Mouse (Mus musculus): ENCODE data around the gene Prelid1. TPM values are rescaled to one million over a fixed set of nuclear protein-coding genes. Genes with fewer than 3 reads are reported as not detected.
A peak's percentile ranks its signal among the peaks of the same experiment; 100 is the strongest.

The Prelid1 gene
- 405 and 441 TPM in 2 replicates for polyA plus RNA-seq (2014; fragmentation: Nextera tagmentation; extraction: Ambion mirVana)

GRCm38 (mm10) chr13:55319931-55320533 lies at the start of gene Prelid1:
Gene Prelid1 (plus strand): TSS chr13:55320500.
- no peaks in the 10 kb centered on the region for H3K4me1 ChIP-seq (ENCODE audit: control insufficient read depth, insufficient read depth, low read length)
- DNase-seq (ENCODE audit: low spot score) (no peak), ATAC-seq (replicated peaks; ENCODE audit: insufficient number of reproducible peaks, low FRiP score, low TSS enrichment, low read depth) (no peak)
- H3K27me3 ChIP-seq (ENCODE audit: control insufficient read depth, insufficient read depth, low read length), result no peaks in the 10 kb centered on the region
- H3K4me2 ChIP-seq (ENCODE audit: low read depth, low read length), result peak within 1 kb of the TSS; percentile 80
- peak within 1 kb of the TSS; percentile 95 for H3K4me3 ChIP-seq (ENCODE audit: low read depth, low read length)
- H3K36me3 ChIP-seq (replicated peaks; ENCODE audit: control insufficient read depth, insufficient read depth, low read depth, low read length), result peaks cover 5% of the 10 kb centered on the region
- 85% methylated on average over 4 of the region's 4 CpGs for WGBS
- no peak within 1 kb of the TSS; the same call in 1 of the 2 replicates for H3K27ac ChIP-seq (replicated peaks; ENCODE audit: low read depth, low read length)
- H3K9ac ChIP-seq (replicated peaks; ENCODE audit: low read length), result peak within 1 kb of the TSS; percentile 95
- H3K9me3 ChIP-seq (replicated peaks; ENCODE audit: control insufficient read depth, low read length), result no peaks in the 10 kb centered on the region

GRCm38 (mm10) chr13:55277203-55277602 lies 43.1 kb upstream of the Prelid1 start:
- peak; percentile 49 for DNase-seq (ENCODE audit: low spot score)
- H3K27ac ChIP-seq (replicated peaks; ENCODE audit: low read depth, low read length), result no peak overlapping the region
- no peak overlapping the region for H3K9ac ChIP-seq (replicated peaks; ENCODE audit: low read length)
- no peaks in the 10 kb centered on the region for H3K27me3 ChIP-seq (ENCODE audit: control insufficient read depth, insufficient read depth, low read length)
- H3K36me3 ChIP-seq (replicated peaks; ENCODE audit: control insufficient read depth, insufficient read depth, low read depth, low read length), result peaks cover 13% of the 10 kb centered on the region
- H3K4me3 ChIP-seq (ENCODE audit: low read depth, low read length), result no peak overlapping the region
- no peak overlapping the region for H3K4me2 ChIP-seq (ENCODE audit: low read depth, low read length)
- ATAC-seq (replicated peaks; ENCODE audit: insufficient number of reproducible peaks, low FRiP score, low TSS enrichment, low read depth), result no peak
- H3K9me3 ChIP-seq (replicated peaks; ENCODE audit: control insufficient read depth, low read length), result no peaks in the 10 kb centered on the region
- 76% methylated on average over 5 of the region's 5 CpGs for WGBS
- no peaks in the 10 kb centered on the region for H3K4me1 ChIP-seq (ENCODE audit: control insufficient read depth, insufficient read depth, low read length)

DNA sequence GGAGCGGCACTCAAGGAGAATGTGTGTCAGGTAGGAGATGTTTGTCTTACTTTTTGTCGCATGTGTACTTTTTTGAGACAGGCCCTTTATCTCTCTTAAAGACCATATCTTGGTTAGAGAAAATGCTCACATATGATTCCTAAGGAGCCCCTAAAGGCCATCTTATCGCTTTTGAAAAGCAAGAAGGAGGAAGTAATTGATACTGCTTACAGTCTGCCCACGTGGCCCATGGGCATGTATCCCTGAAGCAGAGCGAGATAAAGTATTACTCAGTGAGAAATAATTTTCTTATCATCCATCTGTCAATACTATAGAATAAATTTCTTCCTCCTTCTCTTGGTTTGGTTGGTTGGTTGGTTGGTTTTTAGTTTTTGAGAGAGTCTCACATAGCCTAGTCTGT lies 42.7 kb upstream of the Prelid1 start:
- Histone ChIP-seq H3K9ac (replicated peaks; ENCODE audit: low read length) (no peak overlapping the region), H3K36me3 (replicated peaks; ENCODE audit: control insufficient read depth, insufficient read depth, low read depth, low read length) (peaks cover 13% of the 10 kb centered on the region), H3K9me3 (replicated peaks; ENCODE audit: control insufficient read depth, low read length) (no peaks in the 10 kb centered on the region), H3K4me3 (ENCODE audit: low read depth, low read length) (no peak overlapping the region), H3K27me3 (ENCODE audit: control insufficient read depth, insufficient read depth, low read length) (no peaks in the 10 kb centered on the region), H3K4me1 (ENCODE audit: control insufficient read depth, insufficient read depth, low read length) (no peaks in the 10 kb centered on the region), H3K4me2 (ENCODE audit: low read depth, low read length) (no peak overlapping the region), H3K27ac (replicated peaks; ENCODE audit: low read depth, low read length) (no peak overlapping the region)
- no peak for ATAC-seq (replicated peaks; ENCODE audit: insufficient number of reproducible peaks, low FRiP score, low TSS enrichment, low read depth)
- WGBS, result 97% methylated on average over 5 of the region's 5 CpGs
- DNase-seq (ENCODE audit: low spot score), result no peak

DNA sequence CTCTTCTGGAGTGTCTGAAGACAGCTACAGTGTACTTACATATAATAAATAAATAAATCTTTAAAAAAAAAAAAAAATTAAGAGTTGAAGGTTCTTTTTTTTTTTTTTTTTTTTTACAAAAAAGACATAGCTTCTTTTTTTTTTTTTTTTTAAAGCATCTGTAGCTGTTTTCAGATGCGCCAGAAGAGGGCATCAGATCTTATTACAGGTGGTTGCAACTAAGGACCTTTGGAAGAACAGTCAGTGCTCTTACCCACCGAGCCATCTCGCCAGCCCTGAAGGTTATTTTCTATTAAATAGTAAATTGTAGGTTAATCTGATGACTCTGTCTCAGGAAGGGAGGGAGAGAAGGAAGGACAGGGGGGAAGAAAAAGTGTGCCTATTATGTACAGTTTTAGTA lies 31.4 kb upstream of the Prelid1 start:
- no peaks in the 10 kb centered on the region for H3K27me3 ChIP-seq (ENCODE audit: control insufficient read depth, insufficient read depth, low read length)
- peaks cover 13% of the 10 kb centered on the region for H3K36me3 ChIP-seq (replicated peaks; ENCODE audit: control insufficient read depth, insufficient read depth, low read depth, low read length)
- H3K4me2 ChIP-seq (ENCODE audit: low read depth, low read length), result no peak overlapping the region
- H3K9me3 ChIP-seq (replicated peaks; ENCODE audit: control insufficient read depth, low read length), result no peaks in the 10 kb centered on the region
- H3K27ac ChIP-seq (replicated peaks; ENCODE audit: low read depth, low read length), result no peak overlapping the region
- H3K9ac ChIP-seq (replicated peaks; ENCODE audit: low read length), result no peak overlapping the region
- DNase-seq (ENCODE audit: low spot score) (no peak), ATAC-seq (replicated peaks; ENCODE audit: insufficient number of reproducible peaks, low FRiP score, low TSS enrichment, low read depth) (no peak)
- no peak overlapping the region for H3K4me3 ChIP-seq (ENCODE audit: low read depth, low read length)
- no peaks in the 10 kb centered on the region for H3K4me1 ChIP-seq (ENCODE audit: control insufficient read depth, insufficient read depth, low read length)
- WGBS, result 79% methylated on average over 3 of the region's 3 CpGs

DNA sequence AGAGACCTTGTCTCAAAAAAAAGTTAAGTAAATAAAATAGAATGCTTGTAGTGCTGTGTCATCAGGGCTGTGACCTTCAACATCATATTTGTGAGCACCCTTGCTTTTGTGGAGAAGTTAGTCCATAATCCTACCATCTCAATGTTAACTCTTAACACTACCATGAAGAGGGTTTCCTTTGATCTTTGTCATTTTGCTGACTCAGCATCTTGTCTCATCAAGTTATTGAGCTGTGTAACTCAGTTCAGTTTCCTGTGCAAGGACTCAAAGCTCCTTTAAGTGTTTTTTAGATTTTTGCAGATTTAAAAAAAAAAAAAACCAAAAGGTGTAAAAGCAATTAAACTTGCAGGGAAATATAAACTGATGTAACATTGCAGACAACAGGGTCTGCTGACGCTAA lies 23.5 kb upstream of the Prelid1 start:
- H3K36me3 ChIP-seq (replicated peaks; ENCODE audit: control insufficient read depth, insufficient read depth, low read depth, low read length), result peaks cover 6% of the 10 kb centered on the region
- H3K27ac ChIP-seq (replicated peaks; ENCODE audit: low read depth, low read length), result no peak overlapping the region
- H3K27me3 ChIP-seq (ENCODE audit: control insufficient read depth, insufficient read depth, low read length), result no peaks in the 10 kb centered on the region
- no peaks in the 10 kb centered on the region for H3K4me1 ChIP-seq (ENCODE audit: control insufficient read depth, insufficient read depth, low read length)
- ATAC-seq (replicated peaks; ENCODE audit: insufficient number of reproducible peaks, low FRiP score, low TSS enrichment, low read depth) (no peak), DNase-seq (ENCODE audit: low spot score) (no peak)
- 96% methylated on average over 1 of the region's 1 CpGs for WGBS
- no peak overlapping the region for H3K4me3 ChIP-seq (ENCODE audit: low read depth, low read length)
- no peak overlapping the region for H3K9ac ChIP-seq (replicated peaks; ENCODE audit: low read length)
- no peaks in the 10 kb centered on the region for H3K9me3 ChIP-seq (replicated peaks; ENCODE audit: control insufficient read depth, low read length)
- H3K4me2 ChIP-seq (ENCODE audit: low read depth, low read length), result no peak overlapping the region

- H3K27me3 ChIP-seq (ENCODE audit: control insufficient read depth, insufficient read depth, low read length), result no peaks in the 10 kb centered on the region
- H3K4me3 ChIP-seq (ENCODE audit: low read depth, low read length), result no peak overlapping the region
- H3K36me3 ChIP-seq (replicated peaks; ENCODE audit: control insufficient read depth, insufficient read depth, low read depth, low read length), result peaks cover 10% of the 10 kb centered on the region
- 93% methylated on average over 5 of the region's 5 CpGs for WGBS
- H3K9me3 ChIP-seq (replicated peaks; ENCODE audit: control insufficient read depth, low read length), result no peaks in the 10 kb centered on the region
- H3K27ac ChIP-seq (replicated peaks; ENCODE audit: low read depth, low read length), result no peak overlapping the region
- no peak overlapping the region for H3K9ac ChIP-seq (replicated peaks; ENCODE audit: low read length)
- DNase-seq (ENCODE audit: low spot score) (no peak), ATAC-seq (replicated peaks; ENCODE audit: insufficient number of reproducible peaks, low FRiP score, low TSS enrichment, low read depth) (no peak)
- no peak overlapping the region for H3K4me2 ChIP-seq (ENCODE audit: low read depth, low read length)
- H3K4me1 ChIP-seq (ENCODE audit: control insufficient read depth, insufficient read depth, low read length), result no peaks in the 10 kb centered on the region
Observed at GRCm38 (mm10) chr13:55300913-55301312, 19.4 kb upstream of the Prelid1 start.

DNA sequence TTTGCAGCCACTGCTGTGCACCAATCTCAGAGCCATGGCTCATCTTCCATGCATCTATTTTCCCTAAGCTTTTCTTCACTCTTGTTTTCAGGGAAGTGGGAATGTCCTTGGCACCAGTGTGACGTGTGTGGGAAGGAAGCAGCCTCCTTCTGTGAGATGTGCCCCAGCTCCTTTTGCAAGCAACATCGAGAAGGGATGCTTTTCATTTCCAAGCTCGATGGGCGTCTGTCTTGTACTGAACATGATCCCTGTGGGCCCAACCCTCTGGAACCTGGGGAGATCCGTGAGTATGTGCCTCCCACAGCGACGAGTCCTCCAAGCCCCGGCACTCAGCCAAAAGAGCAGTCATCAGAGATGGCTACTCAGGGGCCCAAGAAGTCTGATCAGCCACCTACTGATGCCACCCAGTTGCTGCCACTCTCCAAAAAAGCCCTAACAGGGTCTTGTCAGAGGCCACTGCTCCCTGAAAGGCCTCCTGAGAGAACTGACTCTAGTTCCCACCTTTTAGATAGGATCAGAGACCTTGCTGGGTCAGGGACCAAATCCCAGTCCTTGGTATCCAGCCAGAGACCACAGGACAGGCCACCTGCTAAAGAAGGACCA lies 8.2 kb upstream of the Prelid1 start:
- ATAC-seq (replicated peaks; ENCODE audit: insufficient number of reproducible peaks, low FRiP score, low TSS enrichment, low read depth) (no peak), DNase-seq (ENCODE audit: low spot score) (no peak)
- WGBS, result 93% methylated on average over 8 of the region's 8 CpGs
- H3K9ac ChIP-seq (replicated peaks; ENCODE audit: low read length), result no peak overlapping the region
- no peak overlapping the region for H3K4me2 ChIP-seq (ENCODE audit: low read depth, low read length)
- no peak overlapping the region for H3K27ac ChIP-seq (replicated peaks; ENCODE audit: low read depth, low read length)
- no peaks in the 10 kb centered on the region for H3K9me3 ChIP-seq (replicated peaks; ENCODE audit: control insufficient read depth, low read length)
- H3K27me3 ChIP-seq (ENCODE audit: control insufficient read depth, insufficient read depth, low read length), result no peaks in the 10 kb centered on the region
- H3K4me3 ChIP-seq (ENCODE audit: low read depth, low read length), result no peak overlapping the region
- peaks cover 30% of the 10 kb centered on the region for H3K36me3 ChIP-seq (replicated peaks; ENCODE audit: control insufficient read depth, insufficient read depth, low read depth, low read length)
- no peaks in the 10 kb centered on the region for H3K4me1 ChIP-seq (ENCODE audit: control insufficient read depth, insufficient read depth, low read length)

DNA sequence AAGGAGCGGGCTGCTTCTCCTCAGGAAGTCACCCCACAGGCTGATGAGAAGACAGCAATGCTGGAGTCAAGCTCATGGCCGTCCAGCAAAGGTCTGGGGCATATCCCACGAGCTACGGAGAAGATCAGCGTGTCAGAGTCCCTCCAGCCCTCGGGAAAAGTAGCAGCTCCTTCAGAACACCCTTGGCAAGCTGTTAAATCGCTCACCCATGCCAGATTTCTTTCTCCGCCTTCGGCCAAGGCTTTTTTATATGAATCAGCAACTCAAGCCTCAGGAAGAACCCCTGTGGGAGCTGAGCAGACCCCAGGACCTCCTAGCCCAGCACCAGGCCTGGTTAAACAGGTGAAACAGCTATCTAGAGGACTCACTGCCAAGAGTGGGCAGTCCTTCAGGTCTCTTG lies 7.2 kb upstream of the Prelid1 start:
- no peak overlapping the region for H3K4me2 ChIP-seq (ENCODE audit: low read depth, low read length)
- ATAC-seq (replicated peaks; ENCODE audit: insufficient number of reproducible peaks, low FRiP score, low TSS enrichment, low read depth) (no peak), DNase-seq (ENCODE audit: low spot score) (no peak)
- 86% methylated on average over 9 of the region's 9 CpGs for WGBS
- H3K27me3 ChIP-seq (ENCODE audit: control insufficient read depth, insufficient read depth, low read length), result no peaks in the 10 kb centered on the region
- H3K9ac ChIP-seq (replicated peaks; ENCODE audit: low read length), result no peak overlapping the region
- H3K9me3 ChIP-seq (replicated peaks; ENCODE audit: control insufficient read depth, low read length), result no peaks in the 10 kb centered on the region
- no peak overlapping the region for H3K4me3 ChIP-seq (ENCODE audit: low read depth, low read length)
- no peaks in the 10 kb centered on the region for H3K4me1 ChIP-seq (ENCODE audit: control insufficient read depth, insufficient read depth, low read length)
- H3K27ac ChIP-seq (replicated peaks; ENCODE audit: low read depth, low read length), result no peak overlapping the region
- H3K36me3 ChIP-seq (replicated peaks; ENCODE audit: control insufficient read depth, insufficient read depth, low read depth, low read length), result peaks cover 26% of the 10 kb centered on the region
